Mouse (Mus musculus): ENCODE measurements around the gene Irx6.

GRCm38 (mm10) chr8:92698411-92698810, 24.3 kb downstream of the Irx6 start:
- TF ChIP-seq CTCF (IDR thresholded peaks at IDR 0.05; ENCODE audit: low read depth) (no peak), EP300 (optimal IDR thresholded peaks at IDR 0.05) (no peak)
